Mouse (Mus musculus) myocyte (in vitro differentiated cells): ENCODE measurements around the gene Sec61b. TPM values are rescaled to one million over a fixed set of nuclear protein-coding genes. Genes with fewer than 3 reads are reported as not detected.

Experiments used
- H3K27me3 ChIP-seq: one replicate; pipeline ENCODE4 v1.6.1; 2011; ENCODE audit not compliant: control insufficient read depth, insufficient read depth, insufficient read length
- H3K36me3 ChIP-seq: one replicate; pipeline ENCODE4 v1.6.1; 2011; ENCODE audit not compliant: control insufficient read depth, insufficient read depth
- H3K4me2 ChIP-seq: one replicate; pipeline ENCODE4 v1.6.1; 2011; ENCODE audit warnings: low read depth, control low read depth
- H3K4me3 ChIP-seq: one replicate; pipeline ENCODE4 v1.5.1; 2011; ENCODE audit warnings: mild to moderate bottlenecking, control low read depth, moderate library complexity
- H3K79me2 ChIP-seq: one replicate; pipeline ENCODE4 v1.6.1; 2011; ENCODE audit not compliant: control insufficient read depth, insufficient read depth
- H3ac ChIP-seq: one replicate; pipeline ENCODE4 v1.6.1; 2011; ENCODE audit not compliant: control insufficient read depth, insufficient read length
- CEBPB ChIP-seq: IDR thresholded peaks from 2 replicates; pipeline ENCODE4 v1.6.1; 2011; ENCODE audit warnings: mild to moderate bottlenecking, moderate library complexity; ENCODE audit not compliant: poor library complexity, insufficient read depth, severe bottlenecking
- E2F4 ChIP-seq: IDR thresholded peaks from one replicate; pipeline ENCODE4 v1.6.1; 2011; ENCODE audit warnings: mild to moderate bottlenecking, control low read depth, moderate library complexity; ENCODE audit not compliant: insufficient read depth
- MAX ChIP-seq: IDR thresholded peaks from one replicate; pipeline ENCODE4 v1.6.1; 2011; ENCODE audit warnings: low read depth, mild to moderate bottlenecking, control low read depth
- MYOD1 ChIP-seq, 3 experiments: IDR thresholded peaks; one replicate each; pipeline ENCODE4 v1.6.1; 2011; ENCODE audit warnings: control low read depth in 2 of 3, low read depth in 2 of 3, mild to moderate bottlenecking in 2 of 3, moderate library complexity in 1 of 3; ENCODE audit not compliant: insufficient read length in 2 of 3, control insufficient read depth in 1 of 3
- MYOG ChIP-seq, 3 experiments: IDR thresholded peaks; one replicate each; pipeline ENCODE4 v1.6.1; 2011; ENCODE audit warnings: control low read depth in 2 of 3, low read depth in 2 of 3, mild to moderate bottlenecking in 2 of 3; ENCODE audit not compliant: insufficient read length in 2 of 3, control insufficient read depth in 1 of 3, insufficient read depth in 1 of 3
- POLR2A ChIP-seq: IDR thresholded peaks from one replicate; pipeline ENCODE4 v1.6.1; 2011; ENCODE audit warnings: low read depth, mild to moderate bottlenecking, control low read depth, moderate library complexity; ENCODE audit not compliant: insufficient read length
- POLR2AphosphoS2 ChIP-seq: IDR thresholded peaks from one replicate; pipeline ENCODE4 v1.6.1; 2011; ENCODE audit warnings: low read depth, control low read depth; ENCODE audit not compliant: insufficient read length
- REST ChIP-seq: IDR thresholded peaks from one replicate; pipeline ENCODE4 v1.6.1; 2011; ENCODE audit warnings: mild to moderate bottlenecking, control low read depth, moderate library complexity; ENCODE audit not compliant: insufficient read depth, insufficient read length
- SRF ChIP-seq: IDR thresholded peaks from one replicate; pipeline ENCODE4 v1.6.1; 2011; ENCODE audit warnings: low read depth; ENCODE audit not compliant: control insufficient read depth, insufficient read length
- TCF12 ChIP-seq: IDR thresholded peaks from one replicate; pipeline ENCODE4 v1.6.1; 2011; ENCODE audit warnings: mild to moderate bottlenecking, control low read depth; ENCODE audit not compliant: poor library complexity, insufficient read depth, severe bottlenecking
- TCF3 ChIP-seq: IDR thresholded peaks from one replicate; pipeline ENCODE4 v1.6.1; 2011; ENCODE audit warnings: low read depth, control low read depth; ENCODE audit not compliant: insufficient read length
- USF1 ChIP-seq: IDR thresholded peaks from one replicate; pipeline ENCODE4 v1.6.1; 2011; ENCODE audit warnings: low read depth, mild to moderate bottlenecking, control low read depth, moderate library complexity
- polyA plus RNA-seq: library from polyadenylated mRNA; unstranded; fragments of >200 nt; fragmentation: generic; extraction: Trizol; gene quantifications from one replicate; pipeline ENCODE4 v1.2.1, GENCODE M21; 2012; ENCODE audit warnings: missing spikeins

The Sec61b gene
- polyA plus RNA-seq, 1 experiment, result 237 TPM

DNA sequence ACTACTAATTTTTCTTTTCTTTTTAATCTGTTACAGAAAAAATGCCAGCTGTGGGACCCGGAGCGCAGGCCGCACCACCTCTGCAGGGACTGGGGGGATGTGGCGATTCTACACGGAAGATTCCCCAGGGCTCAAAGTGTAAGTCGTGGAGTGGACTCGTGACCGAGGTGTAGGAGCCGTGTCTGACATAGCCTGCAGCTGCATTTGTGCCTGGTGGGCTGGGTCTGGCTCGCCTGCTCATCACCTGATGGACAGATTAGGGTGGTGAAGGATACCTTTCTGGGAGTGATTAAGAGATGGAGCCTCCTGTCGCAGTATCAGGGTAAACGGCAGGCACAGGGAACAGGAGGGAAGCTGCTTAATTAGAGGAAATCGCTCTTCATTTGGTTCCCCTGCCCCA is 5.6 kb downstream of the Sec61b start:
- H3K36me3 ChIP-seq, result peaks cover 34% of the 10 kb centered on the region
- H3ac ChIP-seq, result no peak overlapping the region
- no peak for TF ChIP-seq MYOG (IDR thresholded peaks at IDR 0.05; ENCODE audit: control insufficient read depth in 1 of 3, insufficient read depth in 1 of 3, insufficient read length in 2 of 3, low read depth in 2 of 3)
- TF ChIP-seq CEBPB, result no peak
- TF ChIP-seq POLR2AphosphoS2, result no peak
- TF ChIP-seq TCF12, result no peak
- no peak for TF ChIP-seq TCF3
- no peak for TF ChIP-seq POLR2A
- TF ChIP-seq MAX, result no peak
- no peak for TF ChIP-seq SRF
- no peak for TF ChIP-seq REST
- H3K27me3 ChIP-seq, result no peaks in the 10 kb centered on the region
- peaks cover 21% of the 10 kb centered on the region for H3K79me2 ChIP-seq
- no peak overlapping the region for H3K4me2 ChIP-seq
- no peak overlapping the region for H3K4me3 ChIP-seq

DNA sequence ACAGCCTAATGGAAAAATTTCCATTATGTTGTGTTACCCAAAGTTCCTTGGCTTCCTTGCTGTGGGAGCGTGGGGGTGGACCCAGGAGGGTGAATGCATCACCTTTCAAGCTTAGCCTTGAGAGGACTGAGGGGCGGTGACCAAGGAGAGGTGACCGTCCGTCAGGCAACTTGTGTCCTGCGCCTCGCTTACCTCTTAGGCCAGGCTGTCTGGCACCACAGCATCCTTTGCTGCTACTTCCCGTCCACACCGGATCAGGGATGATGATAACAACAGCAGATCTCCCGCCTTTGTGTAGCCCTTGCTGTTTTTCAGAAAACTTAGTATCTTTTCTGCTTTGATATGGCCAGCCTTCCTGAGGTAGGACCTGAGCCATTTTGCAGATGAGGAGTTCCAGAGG is 6.1 kb downstream of the Sec61b start:
- TF ChIP-seq E2F4, result no peak
- TF ChIP-seq TCF3, result no peak
- TF ChIP-seq MYOD1 (IDR thresholded peaks at IDR 0.05; ENCODE audit: control insufficient read depth in 1 of 3, insufficient read length in 2 of 3, low read depth in 2 of 3), result no peak
- TF ChIP-seq MAX, result no peak
- TF ChIP-seq POLR2AphosphoS2, result no peak
- no peak for TF ChIP-seq CEBPB
- TF ChIP-seq REST, result no peak
- TF ChIP-seq POLR2A, result no peak
- no peak for TF ChIP-seq USF1
- no peak for TF ChIP-seq TCF12
- TF ChIP-seq SRF, result no peak
- Histone ChIP-seq H3K27me3 (no peaks in the 10 kb centered on the region), H3K79me2 (peaks cover 16% of the 10 kb centered on the region), H3K36me3 (peaks cover 34% of the 10 kb centered on the region), H3K4me2 (no peak overlapping the region), H3ac (no peak overlapping the region), H3K4me3 (no peak overlapping the region)

DNA sequence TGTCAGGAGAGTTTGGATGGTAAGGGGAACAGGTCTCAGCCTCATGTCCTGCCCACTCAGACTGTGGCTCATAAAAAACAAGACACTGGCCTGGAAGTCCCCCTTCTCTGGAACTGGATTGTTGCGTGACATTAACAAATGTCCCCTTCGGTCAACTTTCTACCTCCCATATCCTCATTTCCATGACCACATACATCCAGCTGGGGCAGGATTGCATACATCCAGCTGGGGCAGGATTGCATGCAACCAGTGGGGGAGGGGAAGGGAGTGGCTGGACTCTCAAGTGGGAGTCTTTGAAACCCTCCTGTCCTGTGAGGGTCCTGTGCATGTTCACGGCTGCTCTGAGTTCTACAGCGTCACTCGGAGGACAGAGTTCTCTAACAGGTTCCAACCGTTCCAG is 16.8 kb downstream of the Sec61b start:
- no peak overlapping the region for H3ac ChIP-seq
- no peak for TF ChIP-seq POLR2A
- TF ChIP-seq POLR2AphosphoS2, result no peak
- TF ChIP-seq TCF12, result no peak
- no peak for TF ChIP-seq E2F4
- TF ChIP-seq USF1, result no peak
- no peak for TF ChIP-seq MYOD1 (IDR thresholded peaks at IDR 0.05; ENCODE audit: control insufficient read depth in 1 of 3, insufficient read length in 2 of 3, low read depth in 2 of 3)
- no peaks in the 10 kb centered on the region for H3K79me2 ChIP-seq
- no peaks in the 10 kb centered on the region for H3K36me3 ChIP-seq
- H3K4me3 ChIP-seq, result no peak overlapping the region
- no peaks in the 10 kb centered on the region for H3K27me3 ChIP-seq
- no peak overlapping the region for H3K4me2 ChIP-seq

DNA sequence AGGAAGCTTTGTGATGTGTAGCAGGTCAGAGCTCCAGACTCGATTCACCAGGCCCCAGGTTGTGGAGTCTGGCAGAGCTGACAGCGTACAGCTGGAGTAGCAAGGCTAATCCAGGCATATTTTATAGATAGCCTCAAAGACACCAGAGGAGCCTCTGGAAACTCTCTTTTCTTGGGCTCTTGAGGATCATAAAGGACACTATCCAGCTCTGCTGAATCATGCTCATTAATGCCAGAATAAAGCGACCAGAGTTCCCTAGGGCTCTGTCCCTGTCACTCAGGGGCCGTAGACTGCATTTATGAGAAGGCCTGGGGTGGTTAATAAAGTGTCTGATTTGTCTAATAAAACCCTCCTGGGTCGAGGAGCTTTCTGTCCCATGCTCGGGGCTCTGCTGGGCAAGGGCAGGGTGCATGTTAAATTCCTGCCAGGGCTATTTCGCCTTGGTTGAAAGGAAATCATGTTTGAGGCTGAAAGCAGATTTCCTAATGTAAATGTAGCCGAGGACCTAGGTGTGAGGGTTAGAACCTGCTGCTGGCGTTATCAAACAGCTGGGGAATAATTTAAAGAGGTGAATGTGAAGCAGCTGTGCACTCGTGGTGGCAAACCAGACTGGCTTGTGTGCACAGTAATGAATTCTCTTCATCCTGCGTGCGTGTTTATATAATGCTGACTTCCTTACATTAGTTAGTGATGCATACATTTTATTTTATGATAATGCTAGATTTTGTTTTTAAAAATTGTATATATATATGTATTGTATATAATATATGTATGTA is 18.0 kb downstream of the Sec61b start:
- Histone ChIP-seq H3K4me3 (no peak overlapping the region), H3ac (no peak overlapping the region), H3K79me2 (no peaks in the 10 kb centered on the region), H3K27me3 (no peaks in the 10 kb centered on the region), H3K4me2 (no peak overlapping the region), H3K36me3 (no peaks in the 10 kb centered on the region)
- TF ChIP-seq REST (no peak), TCF12 (no peak), SRF (no peak), CEBPB (no peak), TCF3 (no peak), POLR2A (no peak), E2F4 (no peak), MAX (no peak), USF1 (no peak), POLR2AphosphoS2 (no peak), MYOD1 (IDR thresholded peaks at IDR 0.05; ENCODE audit: control insufficient read depth in 1 of 3, insufficient read length in 2 of 3, low read depth in 2 of 3) (no peak), MYOG (IDR thresholded peaks at IDR 0.05; ENCODE audit: control insufficient read depth in 1 of 3, insufficient read depth in 1 of 3, insufficient read length in 2 of 3, low read depth in 2 of 3) (no peak)

DNA sequence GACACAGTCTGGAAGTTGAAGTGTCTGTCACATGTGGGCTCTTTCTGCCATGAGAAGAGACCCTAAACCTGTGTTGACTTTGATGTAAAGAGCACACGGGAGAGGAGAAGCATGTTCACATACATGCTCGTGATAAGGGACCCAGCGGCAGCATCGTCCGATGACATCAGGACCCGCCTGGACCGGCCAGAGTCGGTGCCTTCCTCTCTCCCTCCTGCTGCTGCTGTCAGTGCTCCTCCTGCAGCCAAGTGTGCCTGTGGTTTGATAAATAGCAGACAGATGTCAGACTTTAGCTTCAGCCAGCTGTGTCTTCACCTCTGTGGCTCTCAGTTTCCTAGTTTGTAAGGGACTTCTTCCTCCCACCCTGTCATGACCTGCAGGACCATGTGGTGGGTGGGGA is 19.0 kb downstream of the Sec61b start:
- Histone ChIP-seq H3K27me3 (no peaks in the 10 kb centered on the region), H3K4me2 (no peak overlapping the region), H3K4me3 (no peak overlapping the region), H3K36me3 (no peaks in the 10 kb centered on the region), H3K79me2 (no peaks in the 10 kb centered on the region), H3ac (no peak overlapping the region)
- TF ChIP-seq MYOD1 (IDR thresholded peaks at IDR 0.05; ENCODE audit: control insufficient read depth in 1 of 3, insufficient read length in 2 of 3, low read depth in 2 of 3) (no peak), E2F4 (no peak), TCF12 (no peak), USF1 (no peak), SRF (no peak), POLR2A (no peak), REST (no peak), POLR2AphosphoS2 (no peak), MAX (no peak), CEBPB (no peak), TCF3 (no peak), MYOG (IDR thresholded peaks at IDR 0.05; ENCODE audit: control insufficient read depth in 1 of 3, insufficient read depth in 1 of 3, insufficient read length in 2 of 3, low read depth in 2 of 3) (no peak)
